Mouse (Mus musculus): Measurements from ENCODE around the gene Trim24. TPM values are rescaled to one million over a fixed set of nuclear protein-coding genes. Genes with fewer than 3 reads are reported as not detected.

Gene Trim24
- polyA plus RNA-seq, 1 experiment from 2014 or later = 15.1 TPM

GRCm38 (mm10) chr6:37878206-37878605 lies 7.6 kb downstream of the Trim24 start:
- Histone ChIP-seq H3K27ac (ENCODE audit: low read depth, low read length) (no peak overlapping the region), H3K4me3 (ENCODE audit: low read depth, low read length) (no peak overlapping the region), H3K4me1 (replicated peaks; ENCODE audit: control insufficient read depth, insufficient read depth, low read length) (no peaks in the 10 kb centered on the region), H3K27me3 (replicated peaks; ENCODE audit: control insufficient read depth, insufficient read depth, low read length) (no peaks in the 10 kb centered on the region), H3K9me3 (ENCODE audit: control insufficient read depth, low read length) (peaks cover 23% of the 10 kb centered on the region), H3K4me2 (no peak overlapping the region), H3K9ac (ENCODE audit: low read depth, low read length) (no peak overlapping the region), H3K36me3 (ENCODE audit: control insufficient read depth, insufficient read depth, low read length) (peaks cover 33% of the 10 kb centered on the region)
- no peak for DNase-seq (ENCODE audit: low spot score)
- 74% methylated on average over 1 of the region's 1 CpGs for WGBS
- ATAC-seq (replicated peaks; ENCODE audit: low FRiP score) = no peak

- Histone ChIP-seq H3K27ac (ENCODE audit: low read depth, low read length) (no peak overlapping the region), H3K9me3 (ENCODE audit: control insufficient read depth, low read length) (peaks cover 5% of the 10 kb centered on the region; the same call in 1 of the 2 replicates), H3K36me3 (ENCODE audit: control insufficient read depth, insufficient read depth, low read length) (peaks cover 22% of the 10 kb centered on the region), H3K4me2 (no peak overlapping the region), H3K4me1 (replicated peaks; ENCODE audit: control insufficient read depth, insufficient read depth, low read length) (no peaks in the 10 kb centered on the region), H3K27me3 (replicated peaks; ENCODE audit: control insufficient read depth, insufficient read depth, low read length) (no peaks in the 10 kb centered on the region), H3K9ac (ENCODE audit: low read depth, low read length) (no peak overlapping the region), H3K4me3 (ENCODE audit: low read depth, low read length) (no peak overlapping the region)
- DNase-seq (ENCODE audit: low spot score) (no peak), ATAC-seq (replicated peaks; ENCODE audit: low FRiP score) (no peak)
- 94% methylated on average over 3 of the region's 3 CpGs for WGBS
Observed at GRCm38 (mm10) chr6:37880586-37880985, 10.0 kb downstream of the Trim24 start.

GRCm38 (mm10) chr6:37893586-37893985 lies 23.0 kb downstream of the Trim24 start:
- Histone ChIP-seq H3K9ac (ENCODE audit: low read depth, low read length) (no peak overlapping the region), H3K4me2 (no peak overlapping the region), H3K27ac (ENCODE audit: low read depth, low read length) (no peak overlapping the region), H3K36me3 (ENCODE audit: control insufficient read depth, insufficient read depth, low read length) (no peaks in the 10 kb centered on the region), H3K4me3 (ENCODE audit: low read depth, low read length) (no peak overlapping the region), H3K27me3 (replicated peaks; ENCODE audit: control insufficient read depth, insufficient read depth, low read length) (no peaks in the 10 kb centered on the region), H3K4me1 (replicated peaks; ENCODE audit: control insufficient read depth, insufficient read depth, low read length) (no peaks in the 10 kb centered on the region), H3K9me3 (ENCODE audit: control insufficient read depth, low read length) (no peaks in the 10 kb centered on the region; the same call in 1 of the 2 replicates)
- DNase-seq (ENCODE audit: low spot score) = no peak
- WGBS = 84% methylated on average over 2 of the region's 2 CpGs
- no peak for ATAC-seq (replicated peaks; ENCODE audit: low FRiP score)

- H3K9ac ChIP-seq (ENCODE audit: low read depth, low read length) = no peak overlapping the region
- no peak for DNase-seq (ENCODE audit: low spot score)
- 83% methylated on average over 5 of the region's 5 CpGs for WGBS
Observed at GRCm38 (mm10) chr6:37895646-37896435, 25.2 kb downstream of the Trim24 start.

GRCm38 (mm10) chr6:37900221-37900620 lies 29.6 kb downstream of the Trim24 start:
- ATAC-seq (replicated peaks; ENCODE audit: low FRiP score) (no peak), DNase-seq (ENCODE audit: low spot score) (no peak)
- Histone ChIP-seq H3K4me1 (replicated peaks; ENCODE audit: control insufficient read depth, insufficient read depth, low read length) (no peaks in the 10 kb centered on the region), H3K4me2 (no peak overlapping the region), H3K27ac (ENCODE audit: low read depth, low read length) (no peak overlapping the region), H3K36me3 (ENCODE audit: control insufficient read depth, insufficient read depth, low read length) (no peaks in the 10 kb centered on the region; the same call in 1 of the 2 replicates), H3K9me3 (ENCODE audit: control insufficient read depth, low read length) (no peaks in the 10 kb centered on the region), H3K27me3 (replicated peaks; ENCODE audit: control insufficient read depth, insufficient read depth, low read length) (no peaks in the 10 kb centered on the region), H3K4me3 (ENCODE audit: low read depth, low read length) (no peak overlapping the region), H3K9ac (ENCODE audit: low read depth, low read length) (no peak overlapping the region)
- WGBS = 87% methylated on average over 2 of the region's 2 CpGs

More at GRCm38 (mm10) chr6:37895646-37896435, 25.2 kb downstream of the Trim24 start:
- H3K4me2 ChIP-seq = no peak overlapping the region
- H3K27ac ChIP-seq (ENCODE audit: low read depth, low read length) = no peak overlapping the region
- no peaks in the 10 kb centered on the region for H3K4me1 ChIP-seq (replicated peaks; ENCODE audit: control insufficient read depth, insufficient read depth, low read length)
- no peak overlapping the region for H3K4me3 ChIP-seq (ENCODE audit: low read depth, low read length)
- no peak for ATAC-seq (replicated peaks; ENCODE audit: low FRiP score)
- no peaks in the 10 kb centered on the region; the same call in 1 of the 2 replicates for H3K9me3 ChIP-seq (ENCODE audit: control insufficient read depth, low read length)
- no peaks in the 10 kb centered on the region for H3K27me3 ChIP-seq (replicated peaks; ENCODE audit: control insufficient read depth, insufficient read depth, low read length)
- no peaks in the 10 kb centered on the region; the same call in 1 of the 2 replicates for H3K36me3 ChIP-seq (ENCODE audit: control insufficient read depth, insufficient read depth, low read length)

GRCm38 (mm10) chr6:37901791-37902190 lies 31.2 kb downstream of the Trim24 start:
- H3K36me3 ChIP-seq (ENCODE audit: control insufficient read depth, insufficient read depth, low read length) = peaks cover 2% of the 10 kb centered on the region; the same call in 1 of the 2 replicates
- ATAC-seq (replicated peaks; ENCODE audit: low FRiP score) = no peak
- no peaks in the 10 kb centered on the region for H3K4me1 ChIP-seq (replicated peaks; ENCODE audit: control insufficient read depth, insufficient read depth, low read length)
- no peaks in the 10 kb centered on the region for H3K27me3 ChIP-seq (replicated peaks; ENCODE audit: control insufficient read depth, insufficient read depth, low read length)
- no peak for DNase-seq (ENCODE audit: low spot score)
- no peak overlapping the region for H3K27ac ChIP-seq (ENCODE audit: low read depth, low read length)
- WGBS = 87% methylated on average over 2 of the region's 2 CpGs
- H3K4me2 ChIP-seq = no peak overlapping the region
- no peak overlapping the region for H3K4me3 ChIP-seq (ENCODE audit: low read depth, low read length)
- no peak overlapping the region for H3K9ac ChIP-seq (ENCODE audit: low read depth, low read length)
- no peaks in the 10 kb centered on the region for H3K9me3 ChIP-seq (ENCODE audit: control insufficient read depth, low read length)

- no peak for ATAC-seq (replicated peaks; ENCODE audit: low FRiP score)
- 63% methylated on average over 1 of the region's 1 CpGs for WGBS
Observed at GRCm38 (mm10) chr6:37903810-37904209, 33.2 kb downstream of the Trim24 start.

GRCm38 (mm10) chr6:37913525-37913924 lies 42.9 kb downstream of the Trim24 start:
- H3K9ac ChIP-seq (ENCODE audit: low read depth, low read length) = no peak overlapping the region
- H3K4me1 ChIP-seq (replicated peaks; ENCODE audit: control insufficient read depth, insufficient read depth, low read length) = no peaks in the 10 kb centered on the region
- ATAC-seq (replicated peaks; ENCODE audit: low FRiP score) (no peak), DNase-seq (ENCODE audit: low spot score) (no peak)
- H3K36me3 ChIP-seq (ENCODE audit: control insufficient read depth, insufficient read depth, low read length) = peaks cover 4% of the 10 kb centered on the region; the same call in 1 of the 2 replicates
- 93% methylated on average over 2 of the region's 2 CpGs for WGBS
- H3K9me3 ChIP-seq (ENCODE audit: control insufficient read depth, low read length) = no peaks in the 10 kb centered on the region
- no peak overlapping the region for H3K4me2 ChIP-seq
- H3K27ac ChIP-seq (ENCODE audit: low read depth, low read length) = no peak overlapping the region
- no peaks in the 10 kb centered on the region for H3K27me3 ChIP-seq (replicated peaks; ENCODE audit: control insufficient read depth, insufficient read depth, low read length)
- no peak overlapping the region for H3K4me3 ChIP-seq (ENCODE audit: low read depth, low read length)

More at GRCm38 (mm10) chr6:37903810-37904209, 33.2 kb downstream of the Trim24 start:
- Histone ChIP-seq H3K27me3 (replicated peaks; ENCODE audit: control insufficient read depth, insufficient read depth, low read length) (no peaks in the 10 kb centered on the region), H3K9me3 (ENCODE audit: control insufficient read depth, low read length) (no peaks in the 10 kb centered on the region), H3K4me1 (replicated peaks; ENCODE audit: control insufficient read depth, insufficient read depth, low read length) (no peaks in the 10 kb centered on the region), H3K9ac (ENCODE audit: low read depth, low read length) (no peak overlapping the region), H3K27ac (ENCODE audit: low read depth, low read length) (no peak overlapping the region), H3K4me2 (no peak overlapping the region), H3K4me3 (ENCODE audit: low read depth, low read length) (no peak overlapping the region), H3K36me3 (ENCODE audit: control insufficient read depth, insufficient read depth, low read length) (peaks cover 2% of the 10 kb centered on the region; the same call in 1 of the 2 replicates)
- no peak for DNase-seq (ENCODE audit: low spot score)

GRCm38 (mm10) chr6:37925104-37925503 lies 54.5 kb downstream of the Trim24 start:
- ATAC-seq (replicated peaks; ENCODE audit: low FRiP score) (no peak), DNase-seq (ENCODE audit: low spot score) (no peak)
- Histone ChIP-seq H3K4me3 (ENCODE audit: low read depth, low read length) (no peak overlapping the region), H3K27me3 (replicated peaks; ENCODE audit: control insufficient read depth, insufficient read depth, low read length) (no peaks in the 10 kb centered on the region), H3K4me2 (no peak overlapping the region), H3K27ac (ENCODE audit: low read depth, low read length) (no peak overlapping the region), H3K9me3 (ENCODE audit: control insufficient read depth, low read length) (no peaks in the 10 kb centered on the region), H3K36me3 (ENCODE audit: control insufficient read depth, insufficient read depth, low read length) (peaks cover 14% of the 10 kb centered on the region), H3K4me1 (replicated peaks; ENCODE audit: control insufficient read depth, insufficient read depth, low read length) (no peaks in the 10 kb centered on the region), H3K9ac (ENCODE audit: low read depth, low read length) (no peak overlapping the region)
- WGBS = 92% methylated on average over 1 of the region's 1 CpGs

All from liver, embryonic 11.5 days (tissue).